Mouse (Mus musculus): Measurements from ENCODE around the gene Jpt1. TPM values are rescaled to one million over a fixed set of nuclear protein-coding genes. Genes with fewer than 3 reads are reported as not detected.
A peak's percentile ranks its signal among the peaks of the same experiment; 100 is the strongest.
"Not testable (repeated sequence)": the region's sequence is repeated elsewhere in the genome, so short reads cannot be mapped to it uniquely, and the experiment has no call there.

The Jpt1 gene
- total RNA-seq, 2 experiments from 2014 or later, result 315 to 332 TPM

GRCm38 (mm10) chr11:115476630-115477029, 37.6 kb downstream of the Jpt1 start:
- DNase-seq (ENCODE audit: low spot score in 2 of 2), result not testable (repeated sequence)

GRCm38 (mm10) chr11:115475758-115476237, 38.4 kb downstream of the Jpt1 start:
- no peak for DNase-seq (ENCODE audit: low spot score in 2 of 2)

- DNase-seq (ENCODE audit: low spot score in 2 of 2), result peak; percentile 93 to 96
Measured at GRCm38 (mm10) chr11:115475025-115475757, 39.0 kb downstream of the Jpt1 start, which contains the start of gene Armc7. Gene Armc7, plus strand, starts transcription at chr11:115475667.

- peak; percentile 95 for DNase-seq (ENCODE audit: low spot score in 2 of 2)
Measured at GRCm38 (mm10) chr11:115473626-115474275, 40.4 kb downstream of the Jpt1 start.

GRCm38 (mm10) chr11:115472183-115472582, 42.0 kb downstream of the Jpt1 start:
- DNase-seq (ENCODE audit: low spot score in 2 of 2), result no peak

- no peak for DNase-seq (ENCODE audit: low spot score in 2 of 2)
Measured at GRCm38 (mm10) chr11:115467217-115467618, 47.0 kb downstream of the Jpt1 start.

- DNase-seq (ENCODE audit: low spot score in 2 of 2), result no peak
Measured at GRCm38 (mm10) chr11:115464851-115465250, 49.3 kb downstream of the Jpt1 start.

- no peak for DNase-seq (ENCODE audit: low spot score in 2 of 2)
Measured at GRCm38 (mm10) chr11:115463397-115463796, 50.8 kb downstream of the Jpt1 start.

GRCm38 (mm10) chr11:115462243-115462891, 51.8 kb downstream of the Jpt1 start, which contains the start of gene Slc16a5:
Gene Slc16a5, plus strand, starts transcription at chr11:115462474.
- no peak for DNase-seq (ENCODE audit: low spot score in 2 of 2)

- no peak for DNase-seq (ENCODE audit: low spot score in 2 of 2)
Measured at GRCm38 (mm10) chr11:115461846-115462242, 52.3 kb downstream of the Jpt1 start.

GRCm38 (mm10) chr11:115460976-115461375, 53.2 kb downstream of the Jpt1 start:
- no peak for DNase-seq (ENCODE audit: low spot score in 2 of 2)

- no peak for DNase-seq (ENCODE audit: low spot score in 2 of 2)
Measured at GRCm38 (mm10) chr11:115457405-115457804, 56.8 kb downstream of the Jpt1 start.

GRCm38 (mm10) chr11:115456182-115456581, 58.0 kb downstream of the Jpt1 start:
- no peak for DNase-seq (ENCODE audit: low spot score in 2 of 2)

GRCm38 (mm10) chr11:115455619-115456018, 58.6 kb downstream of the Jpt1 start:
- no peak for DNase-seq (ENCODE audit: low spot score in 2 of 2)

- DNase-seq (ENCODE audit: low spot score in 2 of 2), result not testable (repeated sequence)
Measured at GRCm38 (mm10) chr11:115454822-115455221, 59.4 kb downstream of the Jpt1 start.

GRCm38 (mm10) chr11:115453306-115453705, 60.9 kb downstream of the Jpt1 start:
- DNase-seq (ENCODE audit: low spot score in 2 of 2), result no peak

- DNase-seq (ENCODE audit: low spot score in 2 of 2), result no peak
Measured at GRCm38 (mm10) chr11:115452281-115452860, 61.8 kb downstream of the Jpt1 start.

GRCm38 (mm10) chr11:115451781-115452241, 62.4 kb downstream of the Jpt1 start:
- DNase-seq (ENCODE audit: low spot score in 2 of 2), result no peak

GRCm38 (mm10) chr11:115450176-115450575, 64.0 kb downstream of the Jpt1 start:
- DNase-seq (ENCODE audit: low spot score in 2 of 2), result no peak

- no peak for DNase-seq (ENCODE audit: low spot score in 2 of 2)
Measured at GRCm38 (mm10) chr11:115448998-115449397, 65.2 kb downstream of the Jpt1 start.

- DNase-seq (ENCODE audit: low spot score in 2 of 2), result no peak
Measured at GRCm38 (mm10) chr11:115448075-115448474, 66.1 kb downstream of the Jpt1 start.

All from layer of hippocampus, postnatal 10 days (tissue).